ENCODE assay signal across 14 mouse cellular contexts in genomic region chr13:120096938-120097256, GRCm38 (mm10). TPM values are rescaled to one million over a fixed set of nuclear protein-coding genes. Genes with fewer than 3 reads are reported as not detected.
DNase-seq lines count a peak whose midpoint lies in the region; ATAC-seq and TF ChIP-seq lines count a peak whose summit lies in the region.
"Not testable (repeated sequence)": the region's sequence is repeated elsewhere in the genome, so short reads cannot be mapped to it uniquely, and the experiment has no call there.
"Had no signal": no experiment of that assay in that cellular context is flagged by ENCODE, and none has a peak within 500 bp of the region (broad histone marks: within the 10 kb centered on the region; RNA-seq: fewer than 3 reads in every experiment).

No protein-coding gene starts in this region.

- 1% methylated on average over 4 of the region's 13 CpGs for WGBS in embryonic facial prominence, embryonic 14.5 days
- WGBS in heart, embryonic 11.5 days (ENCODE audit: insufficient replicate concordance), result 0% methylated on average over 5 of the region's 13 CpGs
- WGBS in hindbrain, embryonic 12.5 days, result 0% methylated on average over 7 of the region's 13 CpGs
- under 1% methylated on average over 5 of the region's 13 CpGs for WGBS in intestine, embryonic 16.5 days
- 0% methylated on average over 5 of the region's 13 CpGs for WGBS in limb, embryonic 14.5 days
- WGBS in midbrain, embryonic 10.5 days, result 0% methylated on average over 7 of the region's 13 CpGs
- WGBS in neural tube, embryonic 12.5 days, result 3% methylated on average over 5 of the region's 13 CpGs
- 10% methylated on average over 7 of the region's 13 CpGs for WGBS in thymus, adult 2 months

- peak; percentile 23; the same call in 1 of the 2 replicates for ATAC-seq in embryonic facial prominence, embryonic 14.5 days (ENCODE audit: low read depth)
- ATAC-seq in heart, embryonic 11.5 days (replicated peaks; ENCODE audit: insufficient number of reproducible peaks, low FRiP score, low TSS enrichment), result 0 out of 2 replicates have a peak, but pooled peaks have one; percentile 8
- ATAC-seq in hindbrain, embryonic 12.5 days (ENCODE audit: low FRiP score), result peak; percentile 66
- ATAC-seq in intestine, embryonic 16.5 days, result peak; percentile 51
- peak; percentile 27; the same call in 1 of the 2 replicates for ATAC-seq in limb, embryonic 14.5 days (ENCODE audit: low FRiP score, low read depth)
- ATAC-seq in neural tube, embryonic 12.5 days (ENCODE audit: low FRiP score, low read depth), result peak; percentile 25; the same call in 1 of the 2 replicates

- not testable (repeated sequence) for DNase-seq in embryonic facial prominence, embryonic 14.5 days (ENCODE audit: low spot score); limb, embryonic 14.5 days (ENCODE audit: low spot score); midbrain, embryonic 10.5 days (ENCODE audit: low spot score); thymus, adult 2 months

- not testable (repeated sequence) for H3K9ac ChIP-seq in embryonic facial prominence, embryonic 14.5 days (ENCODE audit: low read depth, low read length); heart, embryonic 11.5 days (ENCODE audit: low read depth, low read length); hindbrain, embryonic 12.5 days; intestine, embryonic 16.5 days (ENCODE audit: low read depth, low read length); limb, embryonic 14.5 days (ENCODE audit: low read depth, low read length, severe bottlenecking); neural tube, embryonic 12.5 days

- not testable (repeated sequence) for H3K27ac ChIP-seq in embryonic facial prominence, embryonic 14.5 days (replicated peaks; ENCODE audit: low read depth, low read length); heart, embryonic 11.5 days (ENCODE audit: low read depth, low read length); hindbrain, embryonic 12.5 days; intestine, embryonic 16.5 days (ENCODE audit: low read length); limb, embryonic 14.5 days (replicated peaks; ENCODE audit: low read depth, low read length); midbrain, embryonic 10.5 days (replicated peaks); neural tube, embryonic 12.5 days; thymus, adult 2 months (ENCODE audit: control insufficient read depth, insufficient read depth, low read length)

- not testable (repeated sequence) for TF ChIP-seq CTCF in thymus, adult 2 months (IDR thresholded peaks at IDR 0.05; ENCODE audit: borderline replicate concordance, control insufficient read depth, extremely low read depth, insufficient read depth, low read length, poor library complexity)

- H3K4me2 ChIP-seq in embryonic facial prominence, embryonic 14.5 days (ENCODE audit: low read depth, low read length); hindbrain, embryonic 12.5 days (replicated peaks); intestine, embryonic 16.5 days (ENCODE audit: low read depth, low read length); limb, embryonic 14.5 days (replicated peaks; ENCODE audit: low read depth, low read length, severe bottlenecking); neural tube, embryonic 12.5 days (replicated peaks): not testable (repeated sequence)
- H3K4me2 ChIP-seq in heart, embryonic 11.5 days, result peak overlapping the region; percentile 24; the same call in 1 of the 2 replicates

- not testable (repeated sequence) for H3K36me3 ChIP-seq in embryonic facial prominence, embryonic 14.5 days (ENCODE audit: control insufficient read depth, insufficient read depth, low read length); heart, embryonic 11.5 days (ENCODE audit: control insufficient read depth, insufficient read depth, low read length); hindbrain, embryonic 12.5 days; intestine, embryonic 16.5 days (ENCODE audit: control insufficient read depth, insufficient read depth, low read length); limb, embryonic 14.5 days (ENCODE audit: control insufficient read depth, insufficient read depth, low read length); midbrain, embryonic 10.5 days; neural tube, embryonic 12.5 days; thymus, adult 2 months (ENCODE audit: control insufficient read depth, insufficient read depth, low read length)

- not testable (repeated sequence) for H3K27me3 ChIP-seq in embryonic facial prominence, embryonic 14.5 days (replicated peaks; ENCODE audit: control insufficient read depth, insufficient read depth, low read length); heart, embryonic 11.5 days (ENCODE audit: control insufficient read depth, insufficient read depth, low read length); hindbrain, embryonic 12.5 days; intestine, embryonic 16.5 days (replicated peaks; ENCODE audit: control insufficient read depth, insufficient read depth, low read length); limb, embryonic 14.5 days (ENCODE audit: control insufficient read depth, insufficient read depth, low read length); neural tube, embryonic 12.5 days (replicated peaks); thymus, adult 2 months (ENCODE audit: control insufficient read depth, insufficient read depth, low read length)
- peaks cover 17% of the 10 kb centered on the region for H3K27me3 ChIP-seq in midbrain, embryonic 10.5 days (ENCODE audit: low read depth, poor library complexity, severe bottlenecking)

- H3K4me1 ChIP-seq in embryonic facial prominence, embryonic 14.5 days (ENCODE audit: control insufficient read depth, insufficient read depth, low read length); heart, embryonic 11.5 days (ENCODE audit: control insufficient read depth, insufficient read depth, low read length); hindbrain, embryonic 12.5 days; intestine, embryonic 16.5 days (ENCODE audit: control insufficient read depth, insufficient read depth, low read length); limb, embryonic 14.5 days (ENCODE audit: control insufficient read depth, insufficient read depth, low read length); midbrain, embryonic 10.5 days; neural tube, embryonic 12.5 days; thymus, adult 2 months (replicated peaks; ENCODE audit: control insufficient read depth, insufficient read depth, low read length): not testable (repeated sequence)

- H3K9me3 ChIP-seq in embryonic facial prominence, embryonic 14.5 days (ENCODE audit: control insufficient read depth, low read length); heart, embryonic 11.5 days (replicated peaks; ENCODE audit: control insufficient read depth, low read length); hindbrain, embryonic 12.5 days (replicated peaks); intestine, embryonic 16.5 days (ENCODE audit: control insufficient read depth, low read length); limb, embryonic 14.5 days (ENCODE audit: control insufficient read depth, low read length); midbrain, embryonic 10.5 days (replicated peaks); neural tube, embryonic 12.5 days: not testable (repeated sequence)

- not testable (repeated sequence) for TF ChIP-seq POLR2A in limb, embryonic 14.5 days (IDR thresholded peaks at IDR 0.05; ENCODE audit: borderline replicate concordance, extremely low read depth, insufficient read depth, insufficient read length); thymus, adult 2 months (IDR thresholded peaks at IDR 0.05; ENCODE audit: control insufficient read depth, extremely low read depth, insufficient read depth, low read length, poor library complexity)

- H3K4me3 ChIP-seq in embryonic facial prominence, embryonic 14.5 days (ENCODE audit: low read depth, low read length); hindbrain, embryonic 12.5 days; intestine, embryonic 16.5 days (ENCODE audit: low read length); limb, embryonic 14.5 days (replicated peaks; ENCODE audit: low read length); neural tube, embryonic 12.5 days: not testable (repeated sequence)
- H3K4me3 ChIP-seq in heart, embryonic 11.5 days (ENCODE audit: low read depth, low read length), result 0 out of 2 replicates have a peak overlapping the region, but pooled peaks have one; percentile 10
- peak overlapping the region; percentile 21; the same call in 1 of the 2 replicates for H3K4me3 ChIP-seq in midbrain, embryonic 10.5 days
- 0 out of 2 replicates have a peak overlapping the region, but pooled peaks have one; percentile 8 for H3K4me3 ChIP-seq in thymus, adult 2 months (ENCODE audit: control insufficient read depth, insufficient read depth, low read length)

RNA-seq across cellular contexts. Expression of gene Gm20767, which starts 43.1 kb away (rescaled TPM):
- not detected in 2 replicates for polyA plus RNA-seq in embryonic facial prominence, embryonic 14.5 days (2014; fragmentation: Nextera tagmentation; extraction: Ambion mirVana)
- not detected in 2 replicates for polyA plus RNA-seq in heart, embryonic 11.5 days (2014; fragmentation: Nextera tagmentation; extraction: Ambion mirVana)
- polyA plus RNA-seq in hindbrain, embryonic 12.5 days (2016; fragmentation: Nextera tagmentation; extraction: Ambion mirVana), result not detected in 2 replicates
- polyA plus RNA-seq in intestine, embryonic 16.5 days (2015; fragmentation: Nextera tagmentation; extraction: Ambion mirVana), result not detected in 2 replicates
- polyA plus RNA-seq in limb, embryonic 14.5 days (2012; rRNA removed), result not detected in 2 replicates
- polyA plus RNA-seq in limb, embryonic 14.5 days (2014; fragmentation: Nextera tagmentation; extraction: Ambion mirVana), result not detected in 2 replicates
- polyA plus RNA-seq in midbrain, embryonic 10.5 days (2016; fragmentation: Nextera tagmentation; extraction: Ambion mirVana), result not detected in 2 replicates
- not detected in 2 replicates for polyA plus RNA-seq in neural tube, embryonic 12.5 days (2016; fragmentation: Nextera tagmentation; extraction: Ambion mirVana)
- polyA plus RNA-seq in thymus, adult 2 months (2012; rRNA removed), result not detected in 2 replicates
- polyA plus RNA-seq: cerebellum, adult 2 months; embryonic facial prominence, embryonic 10.5 days; erythroblast, embryonic 14.5 days; frontal cortex, adult 2 months; heart, adult 2 months; kidney, adult 2 months had no signal

RNA-seq across cellular contexts. Expression of gene Gm21188, which starts 44.9 kb away (rescaled TPM):
- 0.13 and 0.22 TPM in 2 replicates for polyA plus RNA-seq in embryonic facial prominence, embryonic 14.5 days (2014; fragmentation: Nextera tagmentation; extraction: Ambion mirVana)
- not detected in 2 replicates for polyA plus RNA-seq in heart, embryonic 11.5 days (2014; fragmentation: Nextera tagmentation; extraction: Ambion mirVana)
- polyA plus RNA-seq in hindbrain, embryonic 12.5 days (2016; fragmentation: Nextera tagmentation; extraction: Ambion mirVana), result not detected in 2 replicates
- polyA plus RNA-seq in intestine, embryonic 16.5 days (2015; fragmentation: Nextera tagmentation; extraction: Ambion mirVana), result not detected in 2 replicates
- 0.03 TPM in 1 of 2 replicates, not detected in the other for polyA plus RNA-seq in limb, embryonic 14.5 days (2012; rRNA removed)
- polyA plus RNA-seq in limb, embryonic 14.5 days (2014; fragmentation: Nextera tagmentation; extraction: Ambion mirVana), result 0.19 TPM in 1 of 2 replicates, not detected in the other
- not detected in 2 replicates for polyA plus RNA-seq in midbrain, embryonic 10.5 days (2016; fragmentation: Nextera tagmentation; extraction: Ambion mirVana)
- polyA plus RNA-seq in neural tube, embryonic 12.5 days (2016; fragmentation: Nextera tagmentation; extraction: Ambion mirVana), result not detected in 2 replicates
- polyA plus RNA-seq in thymus, adult 2 months (2012; rRNA removed), result 2.9 and 3.3 TPM in 2 replicates
- polyA plus RNA-seq: cerebellum, adult 2 months; embryonic facial prominence, embryonic 10.5 days; erythroblast, embryonic 14.5 days had no signal

Comparison
In these comparisons a context has a peak if more than half of its experiments do, and no peak if none do; other contexts are left out.
1. ATAC-seq: peak in every context shown above with its lines; median percentile 66 in hindbrain, embryonic 12.5 days; 51 in intestine, embryonic 16.5 days; 27 in limb, embryonic 14.5 days; 25 in neural tube, embryonic 12.5 days; 23 in embryonic facial prominence, embryonic 14.5 days; 8 in heart, embryonic 11.5 days.